Mouse (Mus musculus) adrenal gland, postnatal 4 days (tissue): ENCODE measurements around the gene March4. TPM values are rescaled to one million over a fixed set of nuclear protein-coding genes. Genes with fewer than 3 reads are reported as not detected.

Source experiments
- DNase-seq, 2 experiments: peaks; one replicate each; pipeline ENCODE4 v3.0.0; 2021 to 2022; ENCODE audit warnings: low spot score in 2 of 2, mixed read lengths in 2 of 2
- total RNA-seq, 2 experiments: library from RNA; stranded (reverse); gene quantifications; 2 replicates each; pipeline ENCODE4 v1.2.3; 2021

March4 gene
- total RNA-seq, 2 experiments from 2014 or later: 2.3 to 3.5 TPM

DNA sequence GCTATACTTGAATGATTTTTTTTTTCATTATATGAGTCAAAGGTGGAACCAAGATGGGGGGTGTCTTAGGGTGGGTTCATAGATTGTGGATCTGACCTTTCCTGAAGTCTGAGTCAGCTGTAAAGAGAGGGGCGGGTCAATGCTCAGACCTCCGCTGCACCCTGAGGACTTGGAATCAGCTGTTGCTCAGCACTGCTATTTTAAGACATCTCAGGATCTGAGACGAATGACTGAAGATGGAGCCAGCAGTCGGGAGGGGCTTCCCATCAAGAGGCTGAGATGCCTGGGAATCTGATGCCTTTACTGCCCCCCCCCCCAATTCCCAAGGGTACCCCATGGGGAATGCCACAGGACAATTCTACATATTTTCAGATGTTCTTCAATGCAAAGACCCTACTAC lies 85.9 kb downstream of the March4 start:
- DNase-seq: no peak

GRCm38 (mm10) chr1:72449752-72450151 lies 87.0 kb downstream of the March4 start:
- DNase-seq: no peak

GRCm38 (mm10) chr1:72442747-72443146 lies 94.0 kb downstream of the March4 start:
- no peak for DNase-seq

GRCm38 (mm10) chr1:72439146-72439545 lies 97.6 kb downstream of the March4 start:
- no peak for DNase-seq

DNA sequence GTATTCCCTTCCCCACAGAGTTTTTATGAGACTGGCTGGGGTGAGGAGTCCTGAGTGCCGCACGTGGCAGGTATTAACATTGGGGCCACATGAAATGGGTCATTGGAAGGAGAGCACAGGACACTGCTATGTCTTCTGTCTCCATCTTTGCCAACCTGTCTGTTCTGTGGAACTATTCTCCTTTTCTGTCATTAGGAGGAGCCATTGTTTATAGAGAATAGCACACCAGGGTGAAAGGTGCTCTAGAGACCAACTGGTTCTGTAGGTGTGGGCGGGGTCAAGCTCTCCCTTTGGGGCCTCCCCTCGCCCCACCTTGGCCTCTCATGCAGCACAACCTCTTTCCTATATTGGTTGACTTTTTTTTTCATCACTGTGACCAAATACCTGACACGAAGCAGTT lies 99.8 kb downstream of the March4 start:
- DNase-seq: no peak

DNA sequence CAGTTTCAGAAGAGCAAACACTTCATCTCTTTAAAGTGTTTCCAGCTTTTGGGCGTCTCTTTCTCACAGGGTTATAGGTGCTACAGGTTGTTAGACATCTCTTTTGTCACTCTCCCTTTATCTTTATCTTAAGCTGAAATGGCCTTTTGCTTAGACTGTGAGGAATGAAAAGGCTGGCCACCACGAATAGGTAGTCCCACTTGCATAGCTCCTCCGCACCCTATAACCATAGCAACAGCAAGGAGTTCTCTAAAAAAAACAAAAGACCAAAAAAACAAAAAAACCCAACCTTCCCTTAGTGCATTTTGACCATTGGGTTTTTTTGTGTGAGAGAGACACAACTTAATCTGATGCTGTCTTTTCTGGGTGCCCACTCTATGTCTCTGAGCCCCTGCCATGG lies 102.2 kb downstream of the March4 start:
- DNase-seq: no peak

- DNase-seq: no peak
These were observed 104.2 kb downstream of the March4 start for GRCm38 (mm10) chr1:72432579-72432978.

DNA sequence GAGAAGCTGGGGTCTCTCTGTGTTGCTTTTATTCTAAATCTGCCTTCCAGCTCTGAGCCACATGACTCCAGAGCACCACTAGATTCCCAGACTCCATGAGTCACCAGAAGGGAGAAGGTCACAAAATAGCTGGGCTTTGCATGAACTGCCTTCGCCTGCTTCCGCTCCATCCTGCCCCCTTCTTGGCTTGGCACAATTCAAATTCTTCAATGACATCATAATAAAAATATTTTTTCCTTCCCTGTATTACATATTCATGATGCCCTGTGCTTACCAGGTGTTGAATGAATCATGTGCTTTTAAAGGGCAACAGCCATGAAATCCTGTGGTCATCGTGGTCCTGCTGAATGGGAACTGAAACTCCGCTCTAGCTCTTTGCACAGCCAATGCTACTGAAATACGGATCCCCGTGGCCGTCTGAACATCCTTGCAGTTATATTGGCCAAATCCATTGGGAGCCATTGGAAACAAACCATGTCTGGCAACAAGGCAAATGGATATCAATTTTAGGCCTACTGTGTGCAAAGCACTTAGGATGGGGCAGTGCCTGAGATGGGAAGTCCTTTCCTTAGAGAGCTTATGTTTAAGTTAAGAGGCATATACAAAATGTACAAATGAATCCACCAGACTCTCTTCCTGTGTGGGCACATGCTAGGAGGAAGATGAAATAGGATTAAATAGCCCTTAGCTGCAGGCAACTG lies 107.5 kb downstream of the March4 start:
- no peak for DNase-seq

DNA sequence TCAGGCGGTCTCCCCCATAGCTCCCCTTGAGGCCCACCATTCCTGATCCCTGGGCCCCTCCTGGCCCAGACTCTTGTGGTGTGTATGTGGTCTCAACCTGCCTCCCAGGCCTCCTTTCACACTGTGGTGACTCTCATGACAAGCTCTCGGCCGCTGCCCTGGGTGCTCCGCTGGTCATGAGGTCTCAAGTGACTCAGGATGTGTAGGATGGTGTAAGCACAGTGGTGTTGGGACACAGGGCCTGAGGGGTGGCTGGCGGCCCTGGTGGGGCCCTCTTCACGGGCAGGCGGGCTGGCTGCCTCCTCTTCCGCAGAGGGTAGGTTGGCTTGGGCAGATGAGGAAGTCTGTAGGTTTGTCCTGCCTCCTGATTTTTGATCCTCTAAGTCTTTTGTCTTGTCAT lies 108.2 kb downstream of the March4 start:
- no peak for DNase-seq

DNA sequence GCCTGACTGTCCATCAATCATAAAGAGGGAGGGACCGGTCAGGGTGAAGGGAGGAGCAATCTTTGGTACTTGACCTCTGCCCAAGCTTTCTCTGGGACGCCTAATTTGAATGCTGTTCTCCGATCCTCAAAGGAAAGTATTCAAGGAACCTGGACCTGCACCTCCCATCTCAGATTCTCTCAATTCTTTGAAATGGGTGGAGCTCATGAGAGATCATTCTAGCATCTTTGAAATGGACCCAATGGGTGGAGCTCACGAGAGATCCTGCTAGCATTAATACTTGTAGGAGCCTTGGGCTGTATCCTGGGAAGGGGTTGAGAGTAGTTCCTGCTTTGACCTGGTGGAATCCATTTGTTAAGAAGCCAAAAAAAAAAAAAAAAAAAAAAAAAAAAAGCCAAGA lies 110.3 kb downstream of the March4 start:
- no peak for DNase-seq

DNA sequence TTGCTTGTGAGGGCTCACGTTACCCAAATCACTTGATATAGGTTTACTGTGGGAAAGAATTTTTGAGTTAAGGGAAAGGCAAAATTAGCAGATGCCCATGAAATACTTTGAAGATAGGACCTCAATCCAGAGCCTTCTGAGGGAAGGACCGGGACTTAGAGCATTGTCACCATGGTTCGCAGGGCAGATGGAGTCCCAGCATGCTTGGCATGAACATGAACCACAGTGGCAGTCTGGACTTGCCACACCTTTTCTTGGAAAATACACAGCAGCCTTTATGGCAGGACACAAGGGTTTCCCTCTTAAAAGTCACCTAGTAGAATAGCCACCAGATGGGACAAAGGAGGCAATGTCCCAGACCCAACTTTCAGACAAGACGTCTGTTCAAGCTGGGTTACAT lies 114.6 kb downstream of the March4 start:
- no peak for DNase-seq

DNA sequence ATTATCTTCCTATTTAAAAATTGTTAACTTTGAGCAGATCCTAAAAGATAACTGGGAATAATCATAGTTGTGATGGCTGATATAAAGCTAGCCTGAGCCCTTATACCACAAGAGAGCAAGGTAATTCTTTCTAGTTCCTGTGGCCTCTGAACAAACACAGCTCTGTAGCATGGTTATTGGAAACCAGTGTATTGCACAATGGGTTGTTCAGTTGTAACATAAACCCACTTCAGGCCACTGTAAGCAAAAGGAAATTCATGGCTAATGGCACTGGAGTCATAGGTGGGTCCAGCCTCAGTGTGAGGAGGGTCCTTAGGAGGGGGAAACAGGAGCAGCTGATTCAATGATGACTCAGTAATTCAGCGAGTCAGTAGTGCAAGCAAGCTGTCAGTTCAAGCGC lies 116.5 kb downstream of the March4 start:
- no peak for DNase-seq

DNA sequence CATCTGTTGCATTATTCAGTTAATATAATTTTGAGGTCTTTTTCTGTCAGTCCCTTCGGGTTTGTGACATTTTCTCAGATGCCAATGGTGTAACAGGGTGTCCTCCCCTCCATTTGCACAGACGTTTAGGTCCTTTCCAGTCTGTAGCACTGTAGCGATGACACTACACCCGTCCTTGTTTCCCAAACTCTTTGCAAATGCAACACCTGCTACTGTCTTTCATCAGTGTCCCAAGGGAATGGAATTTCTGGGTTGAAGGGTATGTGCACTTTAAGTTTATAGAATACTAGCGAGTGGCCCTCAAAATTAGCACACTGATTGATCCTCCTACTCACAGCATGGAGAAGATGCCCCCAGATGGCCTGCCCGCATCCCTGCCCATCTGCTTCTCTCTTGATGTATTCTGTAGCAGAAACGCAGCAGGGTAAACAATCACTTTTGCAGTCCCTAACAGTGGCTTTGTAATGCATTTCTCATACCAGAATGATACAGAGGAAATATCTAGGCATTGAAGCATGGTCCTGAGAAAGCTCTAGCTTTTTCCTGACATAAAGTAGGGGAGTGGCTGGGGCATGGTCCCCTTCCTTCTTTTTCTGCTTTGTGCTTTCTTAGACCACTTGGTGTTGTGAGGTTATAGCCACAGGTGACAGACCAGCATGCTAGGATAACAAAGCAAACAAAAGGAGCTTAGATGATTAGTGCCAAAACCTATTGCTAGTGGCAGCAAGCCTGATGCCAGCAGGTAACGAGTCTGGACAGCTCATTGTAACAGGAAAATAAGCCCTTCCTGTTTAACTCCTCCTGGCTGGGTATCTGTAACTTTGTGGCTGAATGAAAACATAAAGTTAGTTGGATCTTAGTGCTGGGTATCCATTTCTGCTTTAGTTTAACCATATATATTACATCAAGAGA lies 117.7 kb downstream of the March4 start:
- no peak for DNase-seq

DNA sequence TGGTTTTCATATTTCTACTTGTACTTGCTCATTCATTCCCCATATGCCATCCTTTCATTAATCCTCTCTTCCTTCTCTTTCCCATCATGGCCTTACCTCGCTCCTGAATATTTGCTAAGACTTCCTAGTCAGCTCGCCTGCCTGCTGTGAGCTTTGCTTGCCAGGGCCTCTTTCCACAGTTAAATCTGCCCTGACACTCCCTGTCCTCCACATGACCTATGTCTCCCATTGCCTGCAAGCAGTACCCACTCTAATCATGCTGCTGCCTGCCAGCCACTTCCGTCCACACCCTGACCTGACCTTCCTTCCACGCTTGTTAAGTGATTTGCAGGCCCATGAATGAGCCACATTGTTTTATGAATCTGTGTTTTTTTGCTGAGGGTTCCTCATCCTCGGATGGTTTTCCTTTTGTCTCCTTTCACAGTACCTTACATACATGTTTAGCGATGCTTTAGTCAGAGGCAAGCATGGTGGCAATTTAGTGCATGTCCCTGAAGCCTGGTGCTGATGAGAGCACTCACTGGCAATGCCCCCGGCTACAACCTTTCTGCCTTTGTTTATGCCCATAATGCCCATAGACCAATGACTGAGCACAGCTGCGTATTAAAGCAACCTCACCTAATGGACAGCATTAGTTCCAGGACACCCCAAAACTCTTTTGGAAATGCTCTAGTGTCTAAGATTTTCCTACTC lies 122.0 kb downstream of the March4 start:
- no peak for DNase-seq

- no peak for DNase-seq
These were observed 122.6 kb downstream of the March4 start for GRCm38 (mm10) chr1:72414133-72414532.

- DNase-seq: no peak
These were observed 123.5 kb downstream of the March4 start for GRCm38 (mm10) chr1:72413205-72413604.

DNA sequence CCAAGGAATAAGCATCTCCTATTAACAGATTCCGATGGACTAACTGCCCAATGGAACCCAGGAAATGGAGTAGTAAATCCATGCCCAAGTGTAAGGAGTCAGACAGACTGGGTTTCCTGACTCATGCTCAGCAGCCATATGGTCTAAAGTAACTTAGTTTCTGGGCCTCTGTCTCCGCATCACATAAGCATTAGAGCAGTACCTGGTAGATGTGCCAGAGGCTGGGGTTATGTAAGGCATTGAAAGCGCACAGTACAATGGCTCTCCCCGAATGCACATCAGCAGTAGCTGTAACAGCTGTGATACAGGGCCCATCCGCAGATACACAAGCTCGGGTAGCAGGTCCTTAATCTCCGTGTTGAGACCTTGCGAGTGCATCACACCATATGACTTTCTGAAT lies 125.6 kb downstream of the March4 start:
- DNase-seq: no peak

DNA sequence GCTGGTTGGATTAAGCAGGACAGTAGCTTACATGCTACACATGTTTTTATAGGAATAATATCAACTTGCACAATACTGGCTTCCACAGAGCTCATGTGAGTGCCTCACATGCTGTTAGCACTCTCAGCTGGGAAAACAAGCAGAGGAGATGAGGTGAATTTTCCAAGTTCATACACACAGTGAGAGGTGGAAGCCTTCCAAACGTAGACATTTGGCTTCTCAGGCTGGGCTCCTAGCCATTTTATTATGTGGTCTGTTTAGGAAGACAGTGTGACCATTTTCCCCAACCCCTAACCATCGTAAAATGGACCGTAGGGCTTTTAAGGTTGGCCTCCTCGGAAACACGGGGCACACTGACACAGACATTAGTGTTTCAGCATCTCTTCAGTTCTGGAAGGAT lies 126.8 kb downstream of the March4 start:
- DNase-seq: no peak

DNA sequence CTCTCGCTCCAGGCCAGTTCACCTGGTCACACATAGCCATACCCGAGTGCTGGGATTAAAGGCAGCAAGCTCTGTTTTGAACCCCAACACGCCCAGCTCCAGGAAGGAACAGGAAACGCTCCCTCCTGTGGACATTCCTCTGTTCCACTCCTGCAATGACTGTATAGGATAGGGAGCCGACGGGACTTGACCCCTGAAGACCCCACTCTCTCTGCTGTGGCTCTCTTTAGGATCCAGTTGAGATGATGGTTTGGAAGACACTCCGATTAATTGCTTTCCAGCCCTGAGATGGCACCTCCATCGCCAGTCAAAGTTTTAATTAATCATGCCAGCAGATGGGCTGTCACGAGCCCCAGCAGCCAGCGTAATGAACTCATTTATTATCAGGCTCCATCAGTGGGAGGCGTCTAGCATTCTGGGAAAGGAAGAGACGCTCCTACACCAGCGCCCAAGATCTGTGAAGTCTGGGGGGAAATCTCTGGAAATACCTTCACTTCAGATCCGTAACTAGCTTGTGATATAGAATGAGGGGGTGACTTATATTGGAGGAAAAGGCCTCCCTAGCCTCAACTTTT lies 130.1 kb downstream of the March4 start:
- no peak for DNase-seq

- DNase-seq: no peak
These were observed 135.2 kb downstream of the March4 start for GRCm38 (mm10) chr1:72401331-72402069.

GRCm38 (mm10) chr1:72400616-72401015 lies 136.1 kb downstream of the March4 start:
- DNase-seq: no peak
